Mouse (Mus musculus): ENCODE measurements around the gene Cdc45. TPM values are rescaled to one million over a fixed set of nuclear protein-coding genes. Genes with fewer than 3 reads are reported as not detected.

The Cdc45 gene
- polyA plus RNA-seq, 1 experiment from 2014 or later: 30.9 TPM

Other genes with a start within 250 kb of the Cdc45 start
- gene Tbx1, start 221.3 kb downstream of the Cdc45 start, polyA plus RNA-seq (2015; fragmentation: Nextera tagmentation; extraction: Ambion mirVana): 0.20 and 0.84 TPM in 2 replicates
- gene Gp1bb, start 189.6 kb downstream of the Cdc45 start, polyA plus RNA-seq (2015; fragmentation: Nextera tagmentation; extraction: Ambion mirVana): 0.68 and 0.74 TPM in 2 replicates
- 3.1 and 4.2 TPM in 2 replicates for gene Gm49601, start 185.6 kb downstream of the Cdc45 start, polyA plus RNA-seq (2015; fragmentation: Nextera tagmentation; extraction: Ambion mirVana)
- 26.8 and 37.7 TPM in 2 replicates for gene Sept5, start 182.0 kb downstream of the Cdc45 start, polyA plus RNA-seq (2015; fragmentation: Nextera tagmentation; extraction: Ambion mirVana)
- gene Cldn5, start 35.1 kb downstream of the Cdc45 start, polyA plus RNA-seq (2015; fragmentation: Nextera tagmentation; extraction: Ambion mirVana): 25.8 and 30.4 TPM in 2 replicates
- 79.1 and 80.0 TPM in 2 replicates for gene Ufd1, start 208 bp downstream of the Cdc45 start, polyA plus RNA-seq (2015; fragmentation: Nextera tagmentation; extraction: Ambion mirVana)
- 47.8 and 49.1 TPM in 2 replicates for gene 2510002D24Rik, start 24.6 kb upstream of the Cdc45 start, polyA plus RNA-seq (2015; fragmentation: Nextera tagmentation; extraction: Ambion mirVana)
- gene Gm28539, start 24.6 kb upstream of the Cdc45 start, polyA plus RNA-seq (2015; fragmentation: Nextera tagmentation; extraction: Ambion mirVana): not detected in 2 replicates
- gene Mrpl40, start 64.9 kb upstream of the Cdc45 start, polyA plus RNA-seq (2015; fragmentation: Nextera tagmentation; extraction: Ambion mirVana): 88.9 and 94.7 TPM in 2 replicates
- 4.9 and 6.0 TPM in 2 replicates for gene Hira, start 65.0 kb upstream of the Cdc45 start, polyA plus RNA-seq (2015; fragmentation: Nextera tagmentation; extraction: Ambion mirVana)

All from stomach, embryonic 16.5 days (tissue).